Mouse (Mus musculus): ENCODE data around the gene Ino80. TPM values are rescaled to one million over a fixed set of nuclear protein-coding genes. Genes with fewer than 3 reads are reported as not detected.

Gene Ino80
- total RNA-seq, 2 experiments from 2014 or later = 10.0 to 12.0 TPM

DNA sequence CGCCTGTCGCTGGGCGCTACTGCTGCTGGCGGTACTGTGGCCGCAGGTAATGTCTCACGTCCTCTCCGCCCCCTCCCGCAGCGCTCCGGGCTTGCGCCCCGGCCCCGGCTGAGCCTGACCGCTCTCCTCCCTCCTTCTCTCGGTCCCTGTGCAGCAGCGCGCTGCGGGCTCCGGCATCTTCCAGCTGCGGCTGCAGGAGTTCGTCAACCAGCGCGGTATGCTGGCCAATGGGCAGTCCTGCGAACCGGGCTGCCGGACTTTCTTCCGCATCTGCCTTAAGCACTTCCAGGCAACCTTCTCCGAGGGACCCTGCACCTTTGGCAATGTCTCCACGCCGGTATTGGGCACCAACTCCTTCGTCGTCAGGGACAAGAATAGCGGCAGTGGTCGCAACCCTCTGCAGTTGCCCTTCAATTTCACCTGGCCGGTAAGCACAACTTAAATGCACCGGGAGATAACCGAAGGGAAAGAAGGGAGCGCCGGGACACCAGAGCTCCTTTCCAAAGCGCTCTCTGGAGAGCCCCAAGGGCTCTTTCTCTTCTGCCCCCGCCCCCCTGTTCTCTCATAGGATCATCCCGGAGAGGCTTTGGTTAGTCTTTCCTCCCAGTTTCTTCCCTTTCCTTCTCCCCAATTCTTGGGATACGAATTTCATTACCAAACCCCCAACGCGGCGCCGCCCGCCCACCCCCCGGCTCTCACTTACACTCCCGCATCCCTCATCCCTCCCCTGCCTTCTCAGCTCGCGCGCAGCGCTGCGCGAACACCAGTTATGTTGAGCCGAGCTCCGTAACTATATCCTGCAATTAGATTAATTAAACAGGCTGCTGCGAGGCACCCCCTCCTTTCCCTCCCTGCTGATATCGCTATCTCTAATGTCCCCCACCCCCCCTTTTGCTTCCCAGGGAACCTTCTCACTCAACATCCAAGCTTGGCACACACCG lies 151.1 kb downstream of the Ino80 start:
- DNase-seq = no peak

GRCm38 (mm10) chr2:119325568-119326143 lies 151.8 kb downstream of the Ino80 start, which contains the start of gene Dll4:
Gene Dll4 (plus strand): TSS chr2:119325784.
- DNase-seq = no peak
- intact Hi-C loops (cut with DNase I) = no loop called here

More for the DNA sequence above, 151.1 kb downstream of the Ino80 start:
- intact Hi-C loops (cut with DNase I) = no loop called here

- intact Hi-C loops (cut with DNase I) = no loop called here
- no peak for DNase-seq
Measured at GRCm38 (mm10) chr2:119324576-119325318, 152.7 kb downstream of the Ino80 start.

DNA sequence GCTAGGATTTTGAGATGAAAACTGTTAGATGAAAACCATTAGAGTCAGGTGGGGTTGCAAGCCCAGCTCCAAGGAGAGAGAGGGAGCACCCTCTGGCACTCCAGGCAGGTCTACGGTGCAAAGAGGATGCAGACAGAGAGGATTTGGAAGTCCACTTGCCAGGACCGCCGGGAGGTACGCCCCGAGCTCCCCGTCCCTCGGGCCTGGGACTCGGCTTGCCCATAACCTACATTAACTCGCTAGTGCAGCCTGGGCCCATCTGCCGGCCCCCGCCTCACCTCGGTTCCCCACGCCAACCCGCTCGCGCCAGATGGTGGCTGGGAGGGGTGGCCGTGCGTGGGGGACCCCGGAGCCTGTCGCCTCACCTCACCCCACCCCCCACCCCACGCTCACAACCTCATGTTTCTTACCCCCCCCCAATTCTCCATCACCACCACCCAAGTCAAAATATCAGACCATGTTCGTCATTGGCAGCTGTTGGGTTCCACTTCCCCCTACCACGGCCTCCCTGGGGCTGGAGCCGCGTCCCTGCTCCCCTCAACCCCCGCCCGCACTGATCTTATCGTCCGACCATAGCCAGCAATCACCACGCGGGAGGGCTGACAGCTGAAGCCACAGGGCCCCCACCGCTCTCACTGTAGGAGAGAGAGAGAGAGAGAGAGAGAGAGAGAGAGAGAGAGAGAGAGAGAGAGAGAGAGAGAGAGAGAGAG lies 153.5 kb downstream of the Ino80 start:
- no peak for DNase-seq

More for the DNA sequence above, 153.5 kb downstream of the Ino80 start:
- intact Hi-C loops (cut with DNase I) = no loop called here

Other genes with a start within 250 kb of the Ino80 start
- not detected for gene Ppp1r14d, start 247.8 kb downstream of the Ino80 start, total RNA-seq (2021)
- under 1 TPM in 1 of 2 experiments, not detected in 1; 0.20 TPM for gene Spint1, start 240.3 kb downstream of the Ino80 start, total RNA-seq (2021)
- gene Rhov, start 206.4 kb downstream of the Ino80 start, total RNA-seq (2021) = not detected
- 1 to 10 TPM; 9.0 to 9.2 TPM for gene Vps18, start 188.9 kb downstream of the Ino80 start, total RNA-seq (2021)
- 1 to 10 TPM; 5.1 to 5.5 TPM for gene Dll4, start 151.9 kb downstream of the Ino80 start, total RNA-seq (2021)
- 10 to 100 TPM; 40.1 to 82.4 TPM for gene Chac1, start 126.5 kb downstream of the Ino80 start, total RNA-seq (2021)
- gene Exd1, start 69.9 kb upstream of the Ino80 start, total RNA-seq (2021) = under 1 TPM; 0.48 to 0.67 TPM
- 10 to 100 TPM; 66.5 to 75.1 TPM for gene Chp1, start 70.0 kb upstream of the Ino80 start, total RNA-seq (2021)
- under 1 TPM; 0.54 to 0.67 TPM for gene Nusap1, start 140.6 kb upstream of the Ino80 start, total RNA-seq (2021)
- under 1 TPM; 0.27 to 0.41 TPM for gene Oip5, start 140.8 kb upstream of the Ino80 start, total RNA-seq (2021)
- gene Ndufaf1, start 185.1 kb upstream of the Ino80 start, total RNA-seq (2021) = 10 to 100 TPM; 42.4 to 46.2 TPM
- 10 to 100 TPM; 20.4 to 21.7 TPM for gene Rtf1, start 197.4 kb upstream of the Ino80 start, total RNA-seq (2021)